In genomic region chr1:61296831-61297230, GRCm38 (mm10) we compare ENCODE assay signal across 18 mouse cellular contexts.
DNase-seq lines count a peak whose midpoint lies in the region; ATAC-seq lines count a peak whose summit lies in the region.
"Had no signal": no experiment of that assay in that cellular context is flagged by ENCODE, and none has a peak within 500 bp of the region (broad histone marks: within the 10 kb centered on the region; RNA-seq: fewer than 3 reads in every experiment).

No protein-coding gene starts in this region.

- 0 out of 2 replicates have a peak, but pooled peaks cover 3% of the 10 kb centered on the region for H3K27me3 ChIP-seq in hindbrain, embryonic 13.5 days
- no peaks in the 10 kb centered on the region for H3K27me3 ChIP-seq in hindbrain, embryonic 11.5 days (ENCODE audit: control insufficient read depth, insufficient read depth, low read length)
- H3K27me3 ChIP-seq in neural tube, embryonic 15.5 days (replicated peaks): no peaks in the 10 kb centered on the region; the same call in 1 of the 2 replicates
- H3K27me3 ChIP-seq in midbrain, embryonic 13.5 days: no peaks in the 10 kb centered on the region
- H3K27me3 ChIP-seq in midbrain, embryonic 16.5 days (ENCODE audit: control insufficient read depth, insufficient read depth, low read depth, low read length): no peaks in the 10 kb centered on the region
- H3K27me3 ChIP-seq in embryonic facial prominence, embryonic 10.5 days (replicated peaks; ENCODE audit: low read depth, poor library complexity, severe bottlenecking): peaks cover 25% of the 10 kb centered on the region
- H3K27me3 ChIP-seq: hindbrain, embryonic 15.5 days had no signal

- no peak overlapping the region for H3K4me3 ChIP-seq in hindbrain, embryonic 13.5 days
- no peak overlapping the region for H3K4me3 ChIP-seq in hindbrain, embryonic 11.5 days (ENCODE audit: low read depth, low read length)
- H3K4me3 ChIP-seq in neural tube, embryonic 15.5 days (replicated peaks): no peak overlapping the region
- no peak overlapping the region for H3K4me3 ChIP-seq in midbrain, embryonic 13.5 days (replicated peaks)
- no peak overlapping the region for H3K4me3 ChIP-seq in midbrain, embryonic 16.5 days (ENCODE audit: low read depth, low read length)
- no peak overlapping the region for H3K4me3 ChIP-seq in embryonic facial prominence, embryonic 10.5 days
- H3K4me3 ChIP-seq: forebrain, embryonic 15.5 days; heart, embryonic 13.5 days; hindbrain, embryonic 15.5 days had no signal

- H3K9me3 ChIP-seq in hindbrain, embryonic 13.5 days: no peaks in the 10 kb centered on the region
- H3K9me3 ChIP-seq in hindbrain, embryonic 11.5 days (ENCODE audit: control insufficient read depth, low read length): no peaks in the 10 kb centered on the region
- no peaks in the 10 kb centered on the region for H3K9me3 ChIP-seq in neural tube, embryonic 15.5 days (replicated peaks)
- H3K9me3 ChIP-seq in midbrain, embryonic 13.5 days: no peaks in the 10 kb centered on the region
- H3K9me3 ChIP-seq in midbrain, embryonic 16.5 days (replicated peaks; ENCODE audit: control insufficient read depth, low read length, poor library complexity, severe bottlenecking): no peaks in the 10 kb centered on the region
- H3K9me3 ChIP-seq in embryonic facial prominence, embryonic 10.5 days: no peaks in the 10 kb centered on the region; the same call in 1 of the 2 replicates
- H3K9me3 ChIP-seq: forebrain, embryonic 15.5 days; heart, embryonic 13.5 days; hindbrain, embryonic 15.5 days had no signal

- H3K4me1 ChIP-seq in hindbrain, embryonic 13.5 days (replicated peaks): peaks cover 54% of the 10 kb centered on the region
- peaks cover 12% of the 10 kb centered on the region; the same call in 1 of the 2 replicates for H3K4me1 ChIP-seq in hindbrain, embryonic 11.5 days (replicated peaks; ENCODE audit: control insufficient read depth, insufficient read depth, low read length)
- peaks cover 47% of the 10 kb centered on the region for H3K4me1 ChIP-seq in neural tube, embryonic 15.5 days
- H3K4me1 ChIP-seq in midbrain, embryonic 13.5 days (replicated peaks): peaks cover 49% of the 10 kb centered on the region
- peaks cover 40% of the 10 kb centered on the region for H3K4me1 ChIP-seq in midbrain, embryonic 16.5 days (ENCODE audit: control insufficient read depth, insufficient read depth, low read length)
- peaks cover 39% of the 10 kb centered on the region for H3K4me1 ChIP-seq in embryonic facial prominence, embryonic 10.5 days

- H3K27ac ChIP-seq in hindbrain, embryonic 13.5 days: peak overlapping the region; percentile 25; the same call in 1 of the 2 replicates
- H3K27ac ChIP-seq in hindbrain, embryonic 11.5 days (ENCODE audit: low read depth, low read length): no peak overlapping the region
- no peak overlapping the region for H3K27ac ChIP-seq in neural tube, embryonic 15.5 days (replicated peaks)
- 0 out of 2 replicates have a peak overlapping the region, but pooled peaks have one; percentile 1 for H3K27ac ChIP-seq in midbrain, embryonic 13.5 days
- H3K27ac ChIP-seq in midbrain, embryonic 16.5 days (ENCODE audit: low read length): peak overlapping the region; percentile 6; the same call in 1 of the 2 replicates
- no peak overlapping the region for H3K27ac ChIP-seq in embryonic facial prominence, embryonic 10.5 days (replicated peaks)
- H3K27ac ChIP-seq: forebrain, embryonic 15.5 days; heart, embryonic 13.5 days; hindbrain, embryonic 15.5 days had no signal

- DNase-seq in hindbrain, embryonic 11.5 days (ENCODE audit: low spot score): no peak
- peak; percentile 12 for DNase-seq in neural tube, embryonic 10.5 days (ENCODE audit: extremely low spot score, low spot score)
- no peak for DNase-seq in embryonic facial prominence, embryonic 10.5 days (ENCODE audit: low spot score)
- DNase-seq in kidney, adult 18-20 months: no peak
- DNase-seq: adrenal gland, adult 2 months; adrenal gland, postnatal 25 days; cerebellum, adult 11-12 months; cerebellum, adult 9-10 months; cerebellum, postnatal 36 days; gastrocnemius, postnatal 14 days; heart, postnatal 36 days had no signal

- no peak overlapping the region for H3K4me2 ChIP-seq in hindbrain, embryonic 13.5 days
- no peak overlapping the region for H3K4me2 ChIP-seq in hindbrain, embryonic 11.5 days (replicated peaks; ENCODE audit: low read depth, low read length)
- no peak overlapping the region for H3K4me2 ChIP-seq in neural tube, embryonic 15.5 days
- no peak overlapping the region for H3K4me2 ChIP-seq in midbrain, embryonic 13.5 days (replicated peaks)
- no peak overlapping the region for H3K4me2 ChIP-seq in midbrain, embryonic 16.5 days (ENCODE audit: low read length)
- H3K4me2 ChIP-seq: forebrain, embryonic 15.5 days; heart, embryonic 13.5 days; hindbrain, embryonic 15.5 days had no signal

- WGBS in hindbrain, embryonic 13.5 days: 22% methylated on average over 4 of the region's 4 CpGs
- 48% methylated on average over 4 of the region's 4 CpGs for WGBS in hindbrain, embryonic 11.5 days
- WGBS in neural tube, embryonic 15.5 days: 31% methylated on average over 4 of the region's 4 CpGs
- WGBS in midbrain, embryonic 13.5 days: 21% methylated on average over 4 of the region's 4 CpGs
- WGBS in midbrain, embryonic 16.5 days: 15% methylated on average over 4 of the region's 4 CpGs
- 78% methylated on average over 4 of the region's 4 CpGs for WGBS in embryonic facial prominence, embryonic 10.5 days

- H3K36me3 ChIP-seq in hindbrain, embryonic 13.5 days: no peaks in the 10 kb centered on the region
- no peaks in the 10 kb centered on the region for H3K36me3 ChIP-seq in hindbrain, embryonic 11.5 days (ENCODE audit: control insufficient read depth, insufficient read depth, low read length)
- no peaks in the 10 kb centered on the region for H3K36me3 ChIP-seq in neural tube, embryonic 15.5 days
- H3K36me3 ChIP-seq in midbrain, embryonic 13.5 days: no peaks in the 10 kb centered on the region
- H3K36me3 ChIP-seq in midbrain, embryonic 16.5 days (ENCODE audit: control insufficient read depth, insufficient read depth, low read length): no peaks in the 10 kb centered on the region
- H3K36me3 ChIP-seq in embryonic facial prominence, embryonic 10.5 days (replicated peaks): no peaks in the 10 kb centered on the region
- H3K36me3 ChIP-seq: forebrain, embryonic 15.5 days; heart, embryonic 13.5 days; hindbrain, embryonic 15.5 days had no signal

- no peak for ATAC-seq in hindbrain, embryonic 13.5 days (ENCODE audit: low FRiP score)
- no peak for ATAC-seq in hindbrain, embryonic 11.5 days (ENCODE audit: low FRiP score)
- no peak for ATAC-seq in neural tube, embryonic 15.5 days (ENCODE audit: low FRiP score)
- ATAC-seq in midbrain, embryonic 13.5 days: no peak
- ATAC-seq in midbrain, embryonic 16.5 days: no peak
- ATAC-seq: forebrain, embryonic 15.5 days had no signal

- H3K9ac ChIP-seq in hindbrain, embryonic 13.5 days: no peak overlapping the region
- no peak overlapping the region for H3K9ac ChIP-seq in hindbrain, embryonic 11.5 days (ENCODE audit: low read depth, low read length)
- no peak overlapping the region for H3K9ac ChIP-seq in neural tube, embryonic 15.5 days (replicated peaks)
- H3K9ac ChIP-seq in midbrain, embryonic 13.5 days (replicated peaks): no peak overlapping the region
- no peak overlapping the region for H3K9ac ChIP-seq in midbrain, embryonic 16.5 days (ENCODE audit: low read depth, low read length)
- H3K9ac ChIP-seq: forebrain, embryonic 15.5 days; heart, embryonic 13.5 days; hindbrain, embryonic 15.5 days had no signal

Comparison
In these comparisons a context has a peak if more than half of its experiments do, and no peak if none do; other contexts are left out.
1. H3K27ac ChIP-seq: peak in hindbrain, embryonic 13.5 days (single experiment), midbrain, embryonic 13.5 days (single experiment) and midbrain, embryonic 16.5 days (single experiment); none in hindbrain, embryonic 11.5 days (single experiment), neural tube, embryonic 15.5 days (single experiment) and embryonic facial prominence, embryonic 10.5 days (single experiment).